Mouse (Mus musculus) retina, postnatal 7 days (tissue): ENCODE results near the gene Ip6k2.

Experiments used
- DNase-seq: peaks from one replicate; pipeline ENCODE4 v3.0.0-alpha.2; 2012; ENCODE audit warnings: low read depth, low spot score

Gene Ip6k2

GRCm38 (mm10) chr9:108782836-108783547 is 604 bp upstream of the Ip6k2 start:
- no peak for DNase-seq

DNA sequence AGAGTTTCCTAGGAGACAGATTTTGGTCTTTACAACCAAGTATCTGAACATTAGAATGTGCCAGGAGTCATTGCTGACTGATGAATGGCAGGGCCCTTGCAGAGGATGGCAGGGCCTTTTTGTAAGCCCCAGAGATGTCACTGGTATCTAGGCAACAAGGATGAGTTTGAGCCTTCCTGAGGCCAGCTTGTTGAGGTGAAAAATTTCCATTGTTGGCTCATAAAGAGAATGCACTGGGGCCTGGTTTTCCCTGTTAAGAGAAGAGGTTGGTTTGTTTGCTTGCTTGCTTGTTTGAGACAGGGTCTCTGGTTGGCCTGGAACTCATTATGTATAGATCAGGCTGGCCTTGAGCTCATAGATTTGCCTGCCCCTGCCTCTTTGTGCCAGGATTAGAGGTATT is 1.8 kb downstream of the Ip6k2 start:
- peak; percentile 14 for DNase-seq

DNA sequence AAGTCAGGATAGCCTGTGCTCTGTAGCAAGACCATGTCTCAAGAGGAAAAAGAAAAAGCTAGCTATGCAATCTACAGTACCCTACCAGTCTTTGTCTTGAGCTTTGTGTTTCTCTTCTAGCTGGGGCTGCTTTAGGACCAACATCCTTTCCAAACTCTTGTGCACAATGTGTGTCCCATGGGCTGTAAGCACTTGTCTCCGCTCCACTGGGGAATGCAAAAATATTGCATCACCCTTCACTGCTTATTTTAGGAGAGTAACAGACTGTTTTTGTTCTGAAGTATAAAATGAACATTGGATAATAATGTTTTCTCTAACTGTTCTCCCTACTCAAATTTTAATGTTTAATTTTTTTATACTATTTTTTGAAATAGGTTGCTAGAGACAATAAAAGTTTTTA is 2.9 kb downstream of the Ip6k2 start:
- no peak for DNase-seq

DNA sequence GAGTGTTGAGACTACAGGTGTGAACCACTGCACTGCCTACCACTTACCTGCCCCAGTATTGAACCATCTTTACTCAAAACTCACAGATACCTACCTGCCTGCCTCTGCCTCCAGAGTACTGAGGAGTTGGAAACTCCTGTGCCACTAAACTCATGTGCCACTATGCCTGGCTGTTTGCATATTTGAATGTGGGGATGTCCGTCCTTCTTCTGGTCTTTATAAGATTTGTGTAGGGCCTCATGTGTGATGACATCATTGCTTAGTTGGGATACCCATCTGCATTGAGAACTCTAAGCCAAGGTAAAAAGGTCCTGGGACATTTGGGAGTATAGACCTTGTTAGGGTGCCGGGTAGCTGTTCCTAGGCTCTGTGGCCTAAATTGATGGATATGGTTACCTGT is 3.5 kb downstream of the Ip6k2 start:
- no peak for DNase-seq

- no peak for DNase-seq
Measured at GRCm38 (mm10) chr9:108788713-108789112, 5.1 kb downstream of the Ip6k2 start.

- no peak for DNase-seq
Measured at GRCm38 (mm10) chr9:108792307-108792706, 8.7 kb downstream of the Ip6k2 start.

- DNase-seq, result no peak
Measured at GRCm38 (mm10) chr9:108792730-108793129, 9.1 kb downstream of the Ip6k2 start.

DNA sequence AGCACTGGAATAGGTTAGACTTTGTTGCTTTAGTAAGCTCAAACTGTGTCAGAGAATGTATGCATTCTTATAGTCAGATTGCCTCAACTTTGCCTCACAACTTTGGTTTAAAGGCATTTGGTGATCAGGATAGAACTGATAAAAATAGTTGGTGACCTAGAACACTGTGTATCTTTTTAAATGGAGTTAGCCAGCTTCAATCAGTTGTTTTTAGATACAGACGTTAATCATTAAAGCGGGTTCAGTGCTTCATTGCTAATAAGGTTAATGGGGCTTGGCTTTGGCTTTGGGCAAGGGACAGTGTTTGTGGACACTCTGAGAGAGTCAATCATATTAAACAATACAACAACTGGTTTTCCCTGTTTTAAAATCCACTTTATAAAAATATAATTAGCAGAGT is 11.7 kb downstream of the Ip6k2 start:
- DNase-seq, result no peak

GRCm38 (mm10) chr9:108795762-108796161 is 12.2 kb downstream of the Ip6k2 start:
- DNase-seq, result no peak

DNA sequence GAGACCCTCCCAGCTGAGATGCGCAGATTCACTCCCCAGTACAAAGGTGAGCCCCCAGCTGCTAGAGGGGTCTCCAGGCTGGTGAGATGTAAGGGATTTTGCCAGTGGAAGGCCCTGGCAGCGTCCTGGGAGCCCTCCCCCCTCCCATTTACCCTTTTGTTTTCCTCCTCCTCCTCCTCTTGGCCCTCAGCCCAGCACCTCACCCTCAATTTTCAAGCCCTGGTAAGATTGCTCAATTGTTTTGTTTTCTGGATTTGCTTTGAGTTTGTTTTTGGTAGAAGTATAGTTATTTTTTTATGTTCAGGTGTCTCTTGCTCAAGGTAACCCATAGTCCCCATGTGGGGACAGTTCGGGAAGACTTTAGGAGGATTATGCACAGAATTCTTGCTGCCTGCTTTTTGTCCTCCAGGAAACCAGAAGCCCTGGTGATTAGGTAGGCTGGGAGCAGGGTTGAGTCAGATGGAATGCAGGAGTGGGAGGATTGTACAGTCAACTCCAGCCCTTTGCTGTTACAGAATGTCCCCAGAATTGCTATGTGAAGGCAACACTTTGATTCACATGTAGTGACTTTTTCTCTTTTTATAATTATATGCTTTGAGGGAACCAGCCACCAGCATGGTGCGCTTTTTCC is 12.9 kb downstream of the Ip6k2 start:
- no peak for DNase-seq

DNA sequence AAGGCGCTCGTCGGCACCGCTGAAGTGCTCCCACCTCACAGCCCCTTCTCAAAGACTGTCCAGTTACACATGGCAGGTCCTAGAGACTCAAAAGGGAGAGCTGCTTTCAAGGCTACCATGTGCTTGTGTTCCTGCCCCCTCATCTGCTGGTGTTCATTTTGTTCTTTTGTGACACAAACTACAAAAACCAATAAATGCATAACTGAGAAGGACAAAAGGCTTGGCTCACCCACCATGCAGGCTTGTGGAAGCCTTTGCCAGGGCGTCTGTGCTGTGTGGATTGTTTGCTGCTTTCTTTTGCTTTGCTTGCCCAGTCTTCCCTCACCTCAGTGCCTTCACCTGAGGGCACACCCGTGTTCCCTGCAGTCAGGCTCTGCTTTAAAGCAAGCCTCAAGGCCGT is 13.9 kb downstream of the Ip6k2 start:
- DNase-seq, result no peak

GRCm38 (mm10) chr9:108798508-108799075 is 15.0 kb downstream of the Ip6k2 start:
- DNase-seq, result no peak

DNA sequence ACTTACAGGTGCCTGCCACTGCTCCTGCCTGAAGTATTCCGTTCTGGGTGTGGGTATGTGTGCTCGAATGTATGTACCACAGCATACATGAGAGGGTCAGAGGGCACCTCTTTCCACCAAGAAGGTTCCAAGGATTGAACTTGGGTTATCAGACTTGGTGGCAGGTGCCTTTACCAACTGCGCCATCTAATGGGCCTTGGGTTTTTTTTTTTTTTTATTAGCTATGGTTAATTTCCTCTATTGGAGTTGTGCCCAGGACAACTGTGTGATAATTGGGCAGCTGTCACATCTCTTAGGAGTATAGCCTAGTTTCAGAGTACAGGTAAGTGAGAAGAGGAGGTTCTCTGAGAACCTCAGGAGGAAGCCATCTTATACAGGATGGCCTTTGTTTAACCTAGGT is 16.0 kb downstream of the Ip6k2 start:
- no peak for DNase-seq

DNA sequence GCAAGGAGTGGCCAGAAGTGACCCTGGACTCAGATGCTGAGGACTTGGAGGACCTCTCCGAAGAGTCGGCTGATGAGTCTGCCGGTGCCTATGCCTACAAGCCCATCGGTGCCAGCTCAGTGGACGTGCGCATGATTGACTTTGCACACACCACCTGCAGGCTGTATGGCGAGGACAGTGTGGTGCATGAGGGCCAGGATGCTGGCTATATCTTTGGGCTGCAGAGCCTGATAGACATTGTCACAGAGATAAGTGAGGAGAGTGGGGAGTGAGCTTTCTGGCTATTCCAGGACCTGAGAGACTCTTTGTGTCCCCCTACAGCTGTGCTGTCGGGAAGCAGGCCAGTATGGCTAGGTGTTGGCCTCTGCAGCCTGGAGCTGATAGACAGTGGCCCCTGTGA is 22.2 kb downstream of the Ip6k2 start:
- no peak for DNase-seq

GRCm38 (mm10) chr9:108806379-108806778 is 22.8 kb downstream of the Ip6k2 start:
- DNase-seq, result no peak

GRCm38 (mm10) chr9:108806831-108807230 is 23.2 kb downstream of the Ip6k2 start:
- no peak for DNase-seq

DNA sequence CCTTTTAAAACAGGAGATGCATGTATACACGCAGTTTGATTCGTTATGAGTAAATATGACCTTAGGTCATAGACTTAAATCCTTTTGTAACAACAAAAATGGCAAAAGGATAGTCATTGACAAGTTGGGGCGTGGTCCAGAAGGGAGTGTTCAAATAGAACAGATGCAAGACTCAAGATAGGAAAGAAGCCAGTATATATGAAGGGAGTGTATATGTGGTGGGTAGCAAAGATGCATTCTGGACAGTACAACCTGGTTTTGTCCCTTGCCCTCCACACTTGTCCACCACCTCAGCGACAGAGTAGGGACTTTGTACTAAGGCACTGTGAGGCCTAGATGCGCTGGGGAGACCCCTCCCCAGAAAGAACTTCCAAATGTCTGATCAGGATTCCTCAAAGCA is 24.1 kb downstream of the Ip6k2 start:
- no peak for DNase-seq

- DNase-seq, result peak; percentile 90
Measured at GRCm38 (mm10) chr9:108808163-108808665, 24.6 kb downstream of the Ip6k2 start, which contains the start of gene Nckipsd. Gene Nckipsd (plus strand): TSS chr9:108808368.

GRCm38 (mm10) chr9:108809188-108809587 is 25.6 kb downstream of the Ip6k2 start:
- DNase-seq, result no peak

DNA sequence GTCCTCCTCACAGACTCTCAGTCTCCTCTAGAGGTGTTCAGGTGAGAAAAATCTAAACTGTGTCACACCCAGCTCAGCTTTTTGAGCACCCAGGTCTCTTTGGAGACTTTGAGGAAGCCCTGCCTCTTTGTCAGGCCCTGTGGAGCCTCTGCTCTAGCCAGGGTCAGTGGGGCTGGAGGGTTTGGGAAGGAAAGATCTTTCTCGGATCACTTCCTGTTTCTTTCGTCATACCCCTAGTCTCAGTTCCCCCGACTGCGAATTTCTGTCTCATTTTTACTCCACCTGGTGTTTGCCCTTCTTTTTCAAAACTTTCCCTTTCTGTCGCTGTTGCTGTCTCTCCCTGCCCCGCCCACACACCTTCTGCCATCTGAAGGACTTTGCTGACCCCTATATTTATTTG is 26.1 kb downstream of the Ip6k2 start:
- DNase-seq, result no peak

DNA sequence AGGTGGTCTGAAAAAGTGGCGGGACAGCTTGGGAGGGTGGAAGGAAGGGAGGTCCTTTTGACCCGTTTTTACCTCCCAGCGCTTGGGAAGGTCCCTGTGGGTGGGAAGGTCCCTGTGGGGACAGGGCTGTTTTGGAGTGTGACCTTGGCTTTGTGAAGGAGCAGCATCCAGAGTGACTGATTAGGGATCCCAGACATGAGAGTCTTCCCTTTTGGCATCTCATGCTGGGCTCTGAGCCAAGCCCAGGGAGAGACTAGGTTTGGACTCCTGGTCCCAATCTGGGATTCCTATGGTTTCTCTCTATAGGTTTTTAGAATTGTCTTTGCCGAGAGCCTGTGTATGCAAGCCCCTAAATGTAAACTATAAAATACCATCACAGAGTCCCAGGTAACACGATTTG is 26.9 kb downstream of the Ip6k2 start:
- DNase-seq, result no peak

DNA sequence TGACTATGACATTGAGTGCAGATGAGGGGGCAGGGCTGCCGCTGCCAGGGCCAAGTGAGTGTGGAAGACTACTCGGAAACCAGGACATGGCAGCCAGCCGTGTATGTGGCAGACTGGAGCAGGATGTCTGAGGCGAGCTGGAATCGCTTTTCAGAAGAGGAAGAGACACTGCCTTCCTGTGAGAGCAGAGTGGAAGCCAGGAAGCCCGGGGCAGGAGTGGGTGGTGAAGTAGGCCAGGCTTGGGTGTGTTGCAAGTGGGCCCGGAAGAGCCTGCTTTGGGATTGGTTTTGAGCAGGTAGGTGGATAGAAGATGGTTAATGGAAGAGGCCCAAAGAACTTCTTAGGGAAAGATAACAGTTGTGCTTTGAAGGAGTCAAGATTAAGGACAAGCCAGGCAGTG is 32.0 kb downstream of the Ip6k2 start:
- DNase-seq, result no peak

- no peak for DNase-seq
Measured at GRCm38 (mm10) chr9:108819495-108819894, 35.9 kb downstream of the Ip6k2 start.
